Mouse (Mus musculus) lung, postnatal 0 days (tissue): ENCODE results near the gene 5430419D17Rik.

Experiments
- CTCF ChIP-seq: IDR thresholded peaks from 2 replicates; pipeline ENCODE4 v1.5.1; 2016; ENCODE audit warnings: antibody characterized with exemption, mild to moderate bottlenecking
- EP300 ChIP-seq: IDR thresholded peaks from 2 replicates; pipeline ENCODE4 v1.6.1; 2016; ENCODE audit warnings: antibody characterized with exemption, mild to moderate bottlenecking, control low read depth

DNA sequence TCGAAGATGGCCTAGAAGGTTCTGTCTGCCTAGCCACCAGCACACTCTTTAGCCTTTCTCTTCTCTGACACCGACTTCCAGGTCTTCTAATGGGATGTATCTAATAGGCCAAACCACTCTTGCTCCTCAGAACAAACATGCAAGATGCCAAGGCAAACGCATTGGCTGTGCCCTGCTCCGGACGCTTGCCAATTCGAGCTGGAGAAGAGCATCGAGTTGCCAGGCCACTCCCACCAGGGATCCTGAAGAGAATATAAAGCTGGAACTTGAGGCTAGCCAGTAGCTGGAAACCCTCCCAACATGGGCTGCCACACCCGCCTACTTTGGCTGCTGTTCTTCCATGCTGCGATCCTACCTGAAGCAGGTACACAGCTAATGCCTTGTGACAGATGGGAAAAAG lies at the start of gene 5430419D17Rik:
- TF ChIP-seq EP300 (no peak), CTCF (no peak)
